8 mouse cellular contexts compared by ENCODE assay signal in genomic region chr2:153491512-153492178, GRCm38 (mm10). TPM values are rescaled to one million over a fixed set of nuclear protein-coding genes. Genes with fewer than 3 reads are reported as not detected.
DNase-seq lines count a peak whose midpoint lies in the region; ATAC-seq lines count a peak whose summit lies in the region.

No protein-coding gene starts in this region.

- peaks cover 25% of the 10 kb centered on the region for H3K4me1 ChIP-seq in neural tube, embryonic 11.5 days (ENCODE audit: control insufficient read depth, insufficient read depth, low read length)
- peaks cover 15% of the 10 kb centered on the region for H3K4me1 ChIP-seq in embryonic facial prominence, embryonic 11.5 days (ENCODE audit: control insufficient read depth, insufficient read depth, low read length)
- peaks cover 19% of the 10 kb centered on the region for H3K4me1 ChIP-seq in limb, embryonic 11.5 days (ENCODE audit: control insufficient read depth, insufficient read depth, low read length)
- peaks cover 26% of the 10 kb centered on the region for H3K4me1 ChIP-seq in stomach, embryonic 14.5 days (ENCODE audit: control insufficient read depth, insufficient read depth, low read length)

- no peak overlapping the region for H3K27ac ChIP-seq in neural tube, embryonic 11.5 days (ENCODE audit: low read depth, low read length)
- no peak overlapping the region for H3K27ac ChIP-seq in embryonic facial prominence, embryonic 11.5 days (replicated peaks; ENCODE audit: low read depth, low read length)
- H3K27ac ChIP-seq in limb, embryonic 11.5 days (replicated peaks; ENCODE audit: low read depth, low read length): no peak overlapping the region
- no peak overlapping the region for H3K27ac ChIP-seq in stomach, embryonic 14.5 days (ENCODE audit: low read length)

- peak overlapping the region; percentile 54 for H3K9ac ChIP-seq in neural tube, embryonic 11.5 days (ENCODE audit: low read length)
- 0 out of 2 replicates have a peak overlapping the region, but pooled peaks have one; percentile 54 for H3K9ac ChIP-seq in embryonic facial prominence, embryonic 11.5 days (replicated peaks; ENCODE audit: low read length)
- H3K9ac ChIP-seq in limb, embryonic 11.5 days (ENCODE audit: low read length): 0 out of 2 replicates have a peak overlapping the region, but pooled peaks have one; percentile 24
- H3K9ac ChIP-seq in stomach, embryonic 14.5 days (replicated peaks; ENCODE audit: low read depth, low read length): no peak overlapping the region; the same call in 1 of the 2 replicates

- no peak for DNase-seq in neural tube, embryonic 11.5 days (ENCODE audit: low spot score)
- DNase-seq in neural tube, embryonic 10.5 days (ENCODE audit: extremely low spot score, low spot score): no peak
- DNase-seq in embryonic facial prominence, embryonic 11.5 days (ENCODE audit: low spot score): no peak
- DNase-seq in limb, embryonic 11.5 days (ENCODE audit: low spot score): no peak
- DNase-seq in B cell, adult 2 months: no peak
- DNase-seq in thymus, postnatal 36 days: no peak
- DNase-seq in ovary, postnatal 14 days (ENCODE audit: low spot score): no peak

- no peaks in the 10 kb centered on the region for H3K36me3 ChIP-seq in neural tube, embryonic 11.5 days (ENCODE audit: control insufficient read depth, insufficient read depth, low read length)
- H3K36me3 ChIP-seq in embryonic facial prominence, embryonic 11.5 days (replicated peaks; ENCODE audit: control insufficient read depth, insufficient read depth, low read depth, low read length): no peaks in the 10 kb centered on the region
- H3K36me3 ChIP-seq in limb, embryonic 11.5 days (ENCODE audit: control insufficient read depth, insufficient read depth, low read length): no peaks in the 10 kb centered on the region
- no peaks in the 10 kb centered on the region for H3K36me3 ChIP-seq in stomach, embryonic 14.5 days (ENCODE audit: control insufficient read depth, insufficient read depth, low read length)

- no peak for ATAC-seq in neural tube, embryonic 11.5 days (ENCODE audit: insufficient read depth, low FRiP score, low TSS enrichment)
- ATAC-seq in embryonic facial prominence, embryonic 11.5 days (replicated peaks; ENCODE audit: insufficient number of reproducible peaks, low FRiP score, low TSS enrichment, low read depth): no peak
- no peak for ATAC-seq in limb, embryonic 11.5 days (ENCODE audit: insufficient number of reproducible peaks, low FRiP score, low TSS enrichment, low read depth)
- no peak for ATAC-seq in stomach, embryonic 14.5 days (ENCODE audit: insufficient number of reproducible peaks, insufficient read depth, low FRiP score, low read depth)

- no peaks in the 10 kb centered on the region for H3K9me3 ChIP-seq in neural tube, embryonic 11.5 days (ENCODE audit: control insufficient read depth, low read length)
- H3K9me3 ChIP-seq in embryonic facial prominence, embryonic 11.5 days (replicated peaks; ENCODE audit: control insufficient read depth, low read length): no peaks in the 10 kb centered on the region
- no peaks in the 10 kb centered on the region for H3K9me3 ChIP-seq in limb, embryonic 11.5 days (ENCODE audit: control insufficient read depth, low read length)
- H3K9me3 ChIP-seq in stomach, embryonic 14.5 days (ENCODE audit: control insufficient read depth, low read depth, low read length): no peaks in the 10 kb centered on the region

- WGBS in neural tube, embryonic 11.5 days: 7% methylated on average over 18 of the region's 18 CpGs
- WGBS in embryonic facial prominence, embryonic 11.5 days: 9% methylated on average over 18 of the region's 18 CpGs
- WGBS in limb, embryonic 11.5 days: 10% methylated on average over 18 of the region's 18 CpGs
- 13% methylated on average over 18 of the region's 18 CpGs for WGBS in stomach, embryonic 14.5 days

- H3K4me3 ChIP-seq in neural tube, embryonic 11.5 days (ENCODE audit: low read depth, low read length): peak overlapping the region; percentile 41
- peak overlapping the region; percentile 49 for H3K4me3 ChIP-seq in embryonic facial prominence, embryonic 11.5 days (ENCODE audit: low read depth, low read length)
- H3K4me3 ChIP-seq in limb, embryonic 11.5 days (ENCODE audit: low read depth, low read length): peak overlapping the region; percentile 48
- H3K4me3 ChIP-seq in stomach, embryonic 14.5 days (ENCODE audit: low read depth, low read length): peak overlapping the region; percentile 54; the same call in 1 of the 2 replicates

- peak overlapping the region; percentile 86 for H3K4me2 ChIP-seq in neural tube, embryonic 11.5 days (ENCODE audit: low read depth)
- H3K4me2 ChIP-seq in embryonic facial prominence, embryonic 11.5 days (ENCODE audit: low read depth, low read length): peak overlapping the region; percentile 99
- peak overlapping the region; percentile 94 for H3K4me2 ChIP-seq in limb, embryonic 11.5 days (ENCODE audit: low read depth, severe bottlenecking)
- H3K4me2 ChIP-seq in stomach, embryonic 14.5 days (replicated peaks; ENCODE audit: low read depth, low read length): peak overlapping the region; percentile 84

- peaks cover 8% of the 10 kb centered on the region for H3K27me3 ChIP-seq in neural tube, embryonic 11.5 days (ENCODE audit: control insufficient read depth, insufficient read depth, low read length)
- H3K27me3 ChIP-seq in embryonic facial prominence, embryonic 11.5 days (ENCODE audit: control insufficient read depth, insufficient read depth, low read length): peaks cover 7% of the 10 kb centered on the region
- peaks cover 12% of the 10 kb centered on the region for H3K27me3 ChIP-seq in limb, embryonic 11.5 days (ENCODE audit: control insufficient read depth, insufficient read depth, low read length)
- H3K27me3 ChIP-seq in stomach, embryonic 14.5 days (ENCODE audit: control insufficient read depth, insufficient read depth, low read length): no peaks in the 10 kb centered on the region

RNA-seq across cellular contexts. Expression of gene 4930404H24Rik, which starts 0.9 kb away (rescaled TPM):
- polyA plus RNA-seq in neural tube, embryonic 11.5 days (2014; fragmentation: Nextera tagmentation; extraction: Ambion mirVana): not detected in 2 replicates
- not detected in 2 replicates for polyA plus RNA-seq in embryonic facial prominence, embryonic 11.5 days (2014; fragmentation: Nextera tagmentation; extraction: Ambion mirVana)
- not detected in 2 replicates for polyA plus RNA-seq in limb, embryonic 11.5 days (2014; fragmentation: Nextera tagmentation; extraction: Ambion mirVana)
- not detected in 2 replicates for polyA plus RNA-seq in stomach, embryonic 14.5 days (2014; fragmentation: Nextera tagmentation; extraction: Ambion mirVana)

RNA-seq across cellular contexts. Expression of gene Nol4l, which starts 38.1 kb away (rescaled TPM):
- 32.1 and 37.5 TPM in 2 replicates for polyA plus RNA-seq in neural tube, embryonic 11.5 days (2014; fragmentation: Nextera tagmentation; extraction: Ambion mirVana)
- polyA plus RNA-seq in embryonic facial prominence, embryonic 11.5 days (2014; fragmentation: Nextera tagmentation; extraction: Ambion mirVana): 17.6 and 21.0 TPM in 2 replicates
- polyA plus RNA-seq in limb, embryonic 11.5 days (2014; fragmentation: Nextera tagmentation; extraction: Ambion mirVana): 14.0 and 15.1 TPM in 2 replicates
- 14.6 and 17.7 TPM in 2 replicates for polyA plus RNA-seq in stomach, embryonic 14.5 days (2014; fragmentation: Nextera tagmentation; extraction: Ambion mirVana)
